Mouse (Mus musculus) neural tube, embryonic 14.5 days (tissue): ENCODE data around the gene Pafah2. TPM values are rescaled to one million over a fixed set of nuclear protein-coding genes. Genes with fewer than 3 reads are reported as not detected.
"Not testable (repeated sequence)": the region's sequence is repeated elsewhere in the genome, so short reads cannot be mapped to it uniquely, and the experiment has no call there.

Experiments
- ATAC-seq: fragments of 200-750 bp; cut with Nextera tagmentation; 2 replicates; pipeline ENCODE4 v1.8.0; 2017; ENCODE audit warnings: low read depth, mild to moderate bottlenecking, moderate TSS enrichment, moderate library complexity
- H3K27ac ChIP-seq: fragments of 300-500 bp; sonication (generic); 2 replicates; pipeline ENCODE4 v1.5.1; 2014; ENCODE audit warnings: low read depth, mild to moderate bottlenecking, control low read depth, low read length, moderate library complexity, mixed read lengths
- H3K27me3 ChIP-seq: fragments of 300-500 bp; sonication (generic); 2 replicates; pipeline ENCODE4 v1.6.1; 2014; ENCODE audit warnings: low read length; ENCODE audit not compliant: control insufficient read depth, insufficient read depth
- H3K36me3 ChIP-seq: fragments of 300-500 bp; sonication (generic); 2 replicates; pipeline ENCODE4 v1.6.1; 2014; ENCODE audit warnings: low read length, mixed read lengths; ENCODE audit not compliant: control insufficient read depth, insufficient read depth
- H3K4me1 ChIP-seq: fragments of 300-500 bp; sonication (generic); 2 replicates; pipeline ENCODE4 v1.6.1; 2014; ENCODE audit warnings: low read length; ENCODE audit not compliant: control insufficient read depth, insufficient read depth
- H3K4me2 ChIP-seq: fragments of 300-500 bp; sonication (generic); 2 replicates; pipeline ENCODE4 v1.6.1; 2014; ENCODE audit warnings: mild to moderate bottlenecking, low read depth, low read length, control low read depth
- H3K4me3 ChIP-seq: fragments of 300-500 bp; sonication (generic); 2 replicates; pipeline ENCODE4 v1.5.1; 2014; ENCODE audit warnings: low read depth, low read length, control low read depth, mixed read lengths
- H3K9ac ChIP-seq: fragments of 300-500 bp; sonication (generic); replicated peaks from 2 replicates; pipeline ENCODE4 v1.6.1; 2014; ENCODE audit warnings: low read depth, mild to moderate bottlenecking, control low read depth, low read length, mixed read lengths
- H3K9me3 ChIP-seq: fragments of 300-500 bp; sonication (generic); 2 replicates; pipeline ENCODE4 v1.6.1; 2016; ENCODE audit warnings: low read length; ENCODE audit not compliant: control insufficient read depth
- WGBS: fragments of 180-500 bp; shearing (Covaris S2); extraction: QIAGEN DNeasy Blood & Tissue Kit; methylation state at CpG from one replicate; pipeline ENCODE4 v1.1.7; 2014; 5-methylcytosine and 5-hydroxymethylcytosine counted together
- polyA plus RNA-seq: library from polyadenylated mRNA; unstranded; fragments of >200 nt; fragmentation: Nextera tagmentation; extraction: Ambion mirVana; gene quantifications from 2 replicates; pipeline ENCODE4 v1.2.1, GENCODE M21; 2014

The Pafah2 gene
- polyA plus RNA-seq, 1 experiment from 2014 or later = 7.7 TPM

DNA sequence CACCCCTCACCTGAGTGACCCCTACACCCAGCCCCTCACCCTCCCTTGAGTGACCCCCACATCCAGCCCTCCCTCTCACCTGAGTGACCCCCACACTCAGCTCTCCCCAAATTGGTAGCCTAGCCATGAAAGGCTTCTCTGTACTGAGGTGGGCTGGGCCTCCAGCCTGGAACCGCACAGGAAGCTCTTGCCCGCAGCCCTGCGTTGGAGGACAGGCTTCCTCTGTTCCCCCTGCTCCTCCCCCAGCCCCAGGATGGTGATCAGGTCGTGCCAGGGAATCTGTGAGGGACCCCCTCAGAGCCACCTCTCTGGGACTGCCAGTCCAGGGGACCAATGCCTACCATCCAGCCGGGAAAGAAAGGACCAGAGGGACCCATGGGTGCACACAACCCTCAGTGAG, 30.8 kb upstream of the Pafah2 start:
- H3K9me3 ChIP-seq = no peaks in the 10 kb centered on the region
- no peak overlapping the region for H3K9ac ChIP-seq
- H3K4me2 ChIP-seq = no peak overlapping the region
- H3K4me3 ChIP-seq = no peak overlapping the region
- no peaks in the 10 kb centered on the region for H3K36me3 ChIP-seq
- H3K27me3 ChIP-seq = peaks cover 7% of the 10 kb centered on the region
- WGBS = 45% methylated on average over 5 of the region's 5 CpGs
- H3K27ac ChIP-seq = no peak overlapping the region
- no peaks in the 10 kb centered on the region for H3K4me1 ChIP-seq
- no peak for ATAC-seq

DNA sequence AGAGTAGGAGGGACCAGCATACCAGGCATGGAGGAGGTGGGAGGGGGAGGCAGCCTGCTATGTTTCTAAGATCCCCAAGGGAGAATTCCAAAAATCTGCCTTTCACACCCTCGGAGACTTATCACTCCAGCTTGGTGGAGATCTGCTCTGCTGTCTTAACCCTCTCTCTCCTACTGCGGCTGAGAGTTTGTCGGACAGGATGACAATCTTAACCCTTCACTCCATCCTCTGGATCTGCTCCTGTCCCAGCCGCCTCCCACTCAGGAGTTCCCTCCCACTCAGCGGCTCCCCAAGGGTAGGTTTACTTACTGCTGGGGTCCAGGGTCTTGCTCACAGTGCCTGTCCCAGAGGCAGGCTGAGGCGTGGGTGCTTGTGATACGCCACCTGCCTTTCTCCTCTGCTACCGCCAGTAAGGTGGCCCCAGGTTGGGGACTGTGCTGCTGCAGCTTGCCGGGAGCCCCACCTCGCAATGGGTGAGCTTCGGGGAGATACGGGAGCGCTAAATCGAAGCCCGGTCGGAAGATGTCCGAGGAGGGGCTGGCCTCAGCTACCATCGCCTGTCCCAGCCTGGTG, 25.4 kb upstream of the Pafah2 start:
- under 1% methylated on average over 18 of the region's 18 CpGs for WGBS
- no peak for ATAC-seq
- Histone ChIP-seq H3K4me1 (peaks cover 9% of the 10 kb centered on the region), H3K27ac (no peak overlapping the region), H3K27me3 (peaks cover 20% of the 10 kb centered on the region), H3K4me3 (peak overlapping the region; percentile 14; the same call in 1 of the 2 replicates), H3K9me3 (no peaks in the 10 kb centered on the region), H3K36me3 (no peaks in the 10 kb centered on the region), H3K9ac (no peak overlapping the region), H3K4me2 (peak overlapping the region; percentile 89)

DNA sequence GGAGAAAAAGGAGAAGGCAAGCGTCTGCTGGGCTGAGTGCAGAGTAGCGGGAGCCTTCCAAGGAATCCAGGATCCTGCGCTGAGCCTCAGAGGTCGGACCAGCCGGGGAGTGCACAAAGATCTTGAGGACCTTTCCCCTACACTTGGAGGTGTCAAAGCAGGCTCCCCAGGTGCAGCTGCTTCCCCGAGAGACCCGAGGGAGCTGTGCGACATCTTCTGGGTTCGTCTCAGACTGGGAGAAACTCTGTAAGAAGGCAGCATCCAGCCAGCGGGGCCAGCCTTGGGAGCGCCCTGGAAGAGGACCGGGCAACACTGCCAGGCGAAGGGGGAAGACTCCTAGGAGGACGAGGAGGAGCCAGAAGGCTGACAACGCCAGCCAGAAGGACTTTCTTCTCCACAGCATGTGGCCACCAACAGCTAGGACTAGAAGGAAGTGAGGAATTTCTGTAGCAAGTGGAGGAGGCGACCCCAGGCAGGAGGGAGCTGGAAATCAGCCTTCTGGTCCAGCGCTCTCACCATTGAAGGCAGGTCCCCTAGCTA, 24.7 kb upstream of the Pafah2 start:
- peak overlapping the region; percentile 37 for H3K4me3 ChIP-seq
- peaks cover 20% of the 10 kb centered on the region for H3K27me3 ChIP-seq
- no peak for ATAC-seq
- H3K27ac ChIP-seq = no peak overlapping the region
- no peaks in the 10 kb centered on the region for H3K36me3 ChIP-seq
- WGBS = 2% methylated on average over 17 of the region's 17 CpGs
- H3K4me2 ChIP-seq = peak overlapping the region; percentile 89
- H3K4me1 ChIP-seq = peaks cover 9% of the 10 kb centered on the region
- H3K9ac ChIP-seq = no peak overlapping the region
- H3K9me3 ChIP-seq = no peaks in the 10 kb centered on the region

- H3K36me3 ChIP-seq = no peaks in the 10 kb centered on the region
- peak overlapping the region; percentile 32; the same call in 1 of the 2 replicates for H3K9ac ChIP-seq
- ATAC-seq = peak; percentile 85
- H3K27me3 ChIP-seq = peaks cover 20% of the 10 kb centered on the region
- H3K4me1 ChIP-seq = peaks cover 9% of the 10 kb centered on the region
- no peaks in the 10 kb centered on the region for H3K9me3 ChIP-seq
- H3K4me3 ChIP-seq = peak overlapping the region; percentile 37
- H3K27ac ChIP-seq = no peak overlapping the region
- peak overlapping the region; percentile 89 for H3K4me2 ChIP-seq
- WGBS = under 1% methylated on average over 16 of the region's 16 CpGs
Observed at GRCm38 (mm10) chr4:134372294-134372747, 23.8 kb upstream of the Pafah2 start.

DNA sequence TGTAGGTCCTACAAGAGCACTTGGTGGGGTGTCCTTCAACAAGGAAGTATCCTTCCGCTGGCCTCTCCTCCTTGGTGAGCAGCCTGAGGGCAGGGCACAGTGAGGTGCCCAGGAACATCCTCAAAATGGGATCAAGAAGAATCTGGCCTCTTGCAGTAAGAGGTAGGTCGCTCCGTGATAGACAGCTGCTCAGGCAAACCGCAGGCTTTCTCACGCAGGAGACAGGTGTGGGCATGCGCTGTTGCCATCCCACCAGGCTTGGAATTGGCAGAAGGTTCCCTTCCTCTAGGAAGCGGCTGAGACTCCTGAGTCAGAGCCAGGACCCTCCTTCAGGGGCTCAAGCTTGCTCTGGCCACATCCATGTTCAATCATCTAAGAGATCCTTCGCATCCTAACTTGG, 22.8 kb upstream of the Pafah2 start:
- H3K4me2 ChIP-seq = no peak overlapping the region; the same call in 1 of the 2 replicates
- peaks cover 20% of the 10 kb centered on the region for H3K27me3 ChIP-seq
- WGBS = 92% methylated on average over 8 of the region's 8 CpGs

DNA sequence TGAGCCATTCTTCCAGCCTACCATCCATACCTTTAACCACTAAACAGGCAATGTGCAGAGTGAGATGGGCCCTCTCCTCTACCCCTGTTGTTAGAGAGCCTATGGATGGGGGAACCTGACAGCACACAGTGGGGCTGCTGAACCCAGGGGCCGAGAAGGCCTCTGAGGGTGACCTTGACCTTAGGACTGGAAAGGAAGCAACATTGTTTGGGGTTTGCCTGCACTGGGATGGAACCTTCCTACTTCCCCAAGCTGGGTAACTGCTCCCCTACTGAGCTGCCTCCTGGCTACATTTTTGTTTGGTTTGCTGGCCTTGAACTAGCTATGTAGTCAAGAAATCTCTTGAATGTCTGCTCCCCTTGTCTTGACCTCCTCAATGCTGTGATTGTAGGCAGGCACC, 21.8 kb upstream of the Pafah2 start:
- no peaks in the 10 kb centered on the region for H3K36me3 ChIP-seq
- no peak for ATAC-seq

More for the DNA sequence above, 22.8 kb upstream of the Pafah2 start:
- no peak for ATAC-seq
- Histone ChIP-seq H3K4me3 (no peak overlapping the region), H3K9ac (no peak overlapping the region; the same call in 1 of the 2 replicates), H3K36me3 (no peaks in the 10 kb centered on the region), H3K4me1 (peaks cover 9% of the 10 kb centered on the region), H3K9me3 (no peaks in the 10 kb centered on the region), H3K27ac (no peak overlapping the region)

DNA sequence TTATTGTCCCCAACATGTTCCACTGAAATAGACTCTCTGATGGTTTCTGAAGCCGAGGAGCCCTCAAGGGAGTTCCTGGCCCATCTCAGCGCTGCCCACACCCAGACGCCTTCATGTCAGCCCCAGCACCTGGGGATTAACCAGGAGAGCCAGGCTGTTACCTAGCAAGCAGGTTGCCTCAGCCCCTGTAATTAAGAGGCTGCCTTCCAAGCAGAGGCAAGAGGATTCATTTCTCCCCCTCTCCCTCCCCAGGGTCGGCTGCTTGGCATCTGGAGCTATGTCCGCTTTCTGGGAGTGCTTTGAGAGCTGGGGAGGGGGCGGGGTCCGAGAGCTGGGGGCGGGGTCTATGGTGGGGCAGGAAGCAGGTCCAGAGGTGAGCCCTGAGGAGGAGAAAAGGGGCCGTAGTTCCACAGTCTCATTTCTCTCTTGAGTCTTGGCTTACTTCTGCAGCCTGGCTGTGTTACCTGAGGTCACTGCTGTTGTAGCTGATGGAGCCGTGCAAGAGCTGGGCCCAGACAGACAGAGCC, 18.0 kb upstream of the Pafah2 start:
- no peak overlapping the region for H3K4me3 ChIP-seq
- H3K27ac ChIP-seq = no peak overlapping the region
- no peaks in the 10 kb centered on the region for H3K4me1 ChIP-seq
- no peak overlapping the region for H3K4me2 ChIP-seq
- H3K9ac ChIP-seq = no peak overlapping the region
- H3K36me3 ChIP-seq = no peaks in the 10 kb centered on the region
- no peaks in the 10 kb centered on the region for H3K9me3 ChIP-seq
- WGBS = 35% methylated on average over 10 of the region's 10 CpGs
- H3K27me3 ChIP-seq = no peaks in the 10 kb centered on the region
- ATAC-seq = no peak

More for the DNA sequence above, 21.8 kb upstream of the Pafah2 start:
- H3K4me1 ChIP-seq = peaks cover 9% of the 10 kb centered on the region
- no peak overlapping the region for H3K4me2 ChIP-seq
- 64% methylated on average over 1 of the region's 1 CpGs for WGBS
- H3K27me3 ChIP-seq = peaks cover 19% of the 10 kb centered on the region
- H3K27ac ChIP-seq = no peak overlapping the region
- H3K9me3 ChIP-seq = no peaks in the 10 kb centered on the region
- H3K4me3 ChIP-seq = no peak overlapping the region
- no peak overlapping the region for H3K9ac ChIP-seq

DNA sequence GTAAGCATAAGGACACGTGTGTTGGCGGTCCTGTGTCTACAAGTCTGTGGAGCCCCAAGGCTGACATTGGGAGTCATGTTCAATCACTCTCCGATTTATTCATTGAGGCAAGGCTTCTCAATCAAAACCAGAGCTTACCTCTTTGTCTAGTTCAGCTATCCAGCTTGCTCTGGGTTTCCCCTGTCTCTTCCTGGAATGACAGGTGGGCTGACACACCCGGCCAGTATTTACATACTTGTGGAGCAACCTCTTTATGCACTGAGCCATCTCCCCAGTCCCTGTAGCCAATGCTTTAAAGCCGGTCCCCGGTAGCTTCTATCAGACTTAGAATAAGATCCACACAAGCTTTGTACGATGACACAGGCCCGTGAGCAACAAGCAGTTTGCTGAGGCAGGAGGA, 16.6 kb upstream of the Pafah2 start:
- Histone ChIP-seq H3K4me2 (no peak overlapping the region), H3K27me3 (no peaks in the 10 kb centered on the region), H3K4me1 (no peaks in the 10 kb centered on the region), H3K36me3 (no peaks in the 10 kb centered on the region), H3K9ac (no peak overlapping the region), H3K4me3 (no peak overlapping the region), H3K27ac (no peak overlapping the region), H3K9me3 (no peaks in the 10 kb centered on the region)
- no peak for ATAC-seq
- 85% methylated on average over 8 of the region's 8 CpGs for WGBS

GRCm38 (mm10) chr4:134383750-134384149, 12.4 kb upstream of the Pafah2 start, which contains the start of gene Extl1:
TSS of gene Extl1 (minus strand) at chr4:134383850.
- H3K27me3 ChIP-seq, ATAC-seq, H3K4me2 ChIP-seq, H3K9me3 ChIP-seq, H3K27ac ChIP-seq, H3K4me1 ChIP-seq, H3K4me3 ChIP-seq, H3K9ac ChIP-seq, H3K36me3 ChIP-seq: not testable (repeated sequence)
- WGBS = 97% methylated on average over 2 of the region's 6 CpGs
